Mouse (Mus musculus): ENCODE measurements at regions not wholly inside any gene's neighbourhood (a gene's known extent, or its start where the extent isn't known, plus 50 kb on each side); places are given as distances from the start of the nearest gene placed in this dataset.

GRCm38 (mm10) chr1:181286146-181286545, 66.3 kb upstream of the Cnih3 start:
- Histone ChIP-seq H3K4me1 (replicated peaks) (no peaks in the 10 kb centered on the region), H3K9me3 (no peaks in the 10 kb centered on the region), H3K27ac (no peak overlapping the region), H3K27me3 (no peaks in the 10 kb centered on the region), H3K4me3 (no peak overlapping the region), H3K4me2 (no peak overlapping the region), H3K9ac (no peak overlapping the region), H3K36me3 (no peaks in the 10 kb centered on the region)
- WGBS: 86% methylated on average over 5 of the region's 5 CpGs
- no peak for ATAC-seq (ENCODE audit: low FRiP score)

DNA sequence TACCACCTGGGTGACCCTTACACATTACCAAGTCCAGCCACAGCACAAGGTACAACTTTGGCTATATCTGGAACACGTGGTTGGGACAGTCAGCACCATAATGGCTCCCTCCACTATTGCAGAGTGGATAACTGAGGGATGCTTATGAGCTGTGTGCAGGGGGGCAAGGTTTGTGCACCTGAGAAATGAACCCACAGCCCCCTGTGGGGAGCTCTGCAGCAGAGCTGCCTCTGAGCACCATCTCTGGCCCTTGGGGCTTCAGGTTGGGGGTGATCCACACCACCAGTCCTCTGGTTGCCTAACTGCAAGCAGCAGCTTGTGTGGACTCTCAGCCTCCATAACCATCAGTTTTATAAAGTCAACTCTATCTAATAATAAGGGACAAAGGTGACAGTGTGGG, 65.3 kb upstream of the Cnih3 start:
- no peak for ATAC-seq (ENCODE audit: low FRiP score)
- WGBS: 94% methylated on average over 1 of the region's 1 CpGs
- Histone ChIP-seq H3K36me3 (no peaks in the 10 kb centered on the region), H3K4me1 (replicated peaks) (no peaks in the 10 kb centered on the region), H3K27me3 (no peaks in the 10 kb centered on the region), H3K4me2 (no peak overlapping the region), H3K9ac (no peak overlapping the region), H3K27ac (no peak overlapping the region), H3K4me3 (no peak overlapping the region), H3K9me3 (no peaks in the 10 kb centered on the region)

- no peak for ATAC-seq (ENCODE audit: low FRiP score)
- no peaks in the 10 kb centered on the region for H3K27me3 ChIP-seq
- no peaks in the 10 kb centered on the region for H3K9me3 ChIP-seq
- H3K4me2 ChIP-seq: no peak overlapping the region
- H3K4me3 ChIP-seq: no peak overlapping the region
- no peak overlapping the region for H3K9ac ChIP-seq
- WGBS: 86% methylated on average over 13 of the region's 13 CpGs
- H3K36me3 ChIP-seq: no peaks in the 10 kb centered on the region
- H3K27ac ChIP-seq: no peak overlapping the region
- no peaks in the 10 kb centered on the region; the same call in 1 of the 2 replicates for H3K4me1 ChIP-seq (replicated peaks)
These were observed 62.9 kb upstream of the Cnih3 start for GRCm38 (mm10) chr1:181289385-181290035.

GRCm38 (mm10) chr1:181291202-181291601, 61.2 kb upstream of the Cnih3 start:
- WGBS: 59% methylated on average over 6 of the region's 6 CpGs
- no peak for ATAC-seq (ENCODE audit: low FRiP score)
- Histone ChIP-seq H3K4me1 (replicated peaks) (no peaks in the 10 kb centered on the region; the same call in 1 of the 2 replicates), H3K9ac (no peak overlapping the region), H3K27me3 (no peaks in the 10 kb centered on the region), H3K4me2 (no peak overlapping the region), H3K4me3 (no peak overlapping the region), H3K9me3 (no peaks in the 10 kb centered on the region), H3K27ac (no peak overlapping the region), H3K36me3 (no peaks in the 10 kb centered on the region)

GRCm38 (mm10) chr1:181291966-181292365, 60.5 kb upstream of the Cnih3 start:
- no peak overlapping the region for H3K4me2 ChIP-seq
- H3K4me1 ChIP-seq (replicated peaks): no peaks in the 10 kb centered on the region; the same call in 1 of the 2 replicates
- no peak overlapping the region for H3K4me3 ChIP-seq
- no peak overlapping the region for H3K9ac ChIP-seq
- ATAC-seq (ENCODE audit: low FRiP score): no peak
- WGBS: 90% methylated on average over 5 of the region's 5 CpGs
- no peaks in the 10 kb centered on the region for H3K36me3 ChIP-seq
- H3K27me3 ChIP-seq: no peaks in the 10 kb centered on the region
- no peak overlapping the region for H3K27ac ChIP-seq
- no peaks in the 10 kb centered on the region for H3K9me3 ChIP-seq

- no peak overlapping the region for H3K4me3 ChIP-seq
- H3K27me3 ChIP-seq: no peaks in the 10 kb centered on the region
- H3K9me3 ChIP-seq: no peaks in the 10 kb centered on the region
- H3K9ac ChIP-seq: no peak overlapping the region
- ATAC-seq (ENCODE audit: low FRiP score): no peak
- no peak overlapping the region for H3K4me2 ChIP-seq
- no peak overlapping the region for H3K27ac ChIP-seq
- H3K4me1 ChIP-seq (replicated peaks): no peaks in the 10 kb centered on the region; the same call in 1 of the 2 replicates
- 90% methylated on average over 16 of the region's 16 CpGs for WGBS
- no peaks in the 10 kb centered on the region for H3K36me3 ChIP-seq
These were observed 59.2 kb upstream of the Cnih3 start for GRCm38 (mm10) chr1:181293079-181293865.

DNA sequence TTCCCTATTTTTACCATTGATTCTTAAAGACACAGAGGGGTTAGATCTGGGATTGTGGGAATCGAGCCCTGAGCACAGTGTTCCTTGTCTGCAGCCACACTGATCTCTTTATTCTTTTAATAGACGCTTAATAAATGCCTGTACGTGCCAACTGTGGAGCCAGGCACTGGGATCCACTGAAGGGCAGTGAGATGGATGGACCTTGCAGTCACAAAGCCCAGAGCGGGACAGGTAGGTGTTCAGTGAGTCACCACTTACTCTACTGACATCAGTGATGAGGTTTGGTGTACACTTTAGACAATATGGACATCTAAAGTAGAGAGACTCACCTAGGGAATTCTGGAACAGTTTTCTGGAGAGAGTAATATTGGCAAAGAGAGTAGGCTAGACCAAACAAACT, 56.8 kb upstream of the Cnih3 start:
- H3K36me3 ChIP-seq: no peaks in the 10 kb centered on the region
- no peaks in the 10 kb centered on the region; the same call in 1 of the 2 replicates for H3K4me1 ChIP-seq (replicated peaks)
- H3K4me3 ChIP-seq: no peak overlapping the region
- no peak overlapping the region for H3K9ac ChIP-seq
- no peak overlapping the region for H3K4me2 ChIP-seq
- no peak for ATAC-seq (ENCODE audit: low FRiP score)
- no peak overlapping the region for H3K27ac ChIP-seq
- no peaks in the 10 kb centered on the region for H3K27me3 ChIP-seq
- 83% methylated on average over 4 of the region's 4 CpGs for WGBS
- no peaks in the 10 kb centered on the region for H3K9me3 ChIP-seq

GRCm38 (mm10) chr1:181298063-181298462, 54.4 kb upstream of the Cnih3 start:
- H3K27me3 ChIP-seq: no peaks in the 10 kb centered on the region
- 84% methylated on average over 5 of the region's 5 CpGs for WGBS
- H3K4me1 ChIP-seq (replicated peaks): no peaks in the 10 kb centered on the region; the same call in 1 of the 2 replicates

DNA sequence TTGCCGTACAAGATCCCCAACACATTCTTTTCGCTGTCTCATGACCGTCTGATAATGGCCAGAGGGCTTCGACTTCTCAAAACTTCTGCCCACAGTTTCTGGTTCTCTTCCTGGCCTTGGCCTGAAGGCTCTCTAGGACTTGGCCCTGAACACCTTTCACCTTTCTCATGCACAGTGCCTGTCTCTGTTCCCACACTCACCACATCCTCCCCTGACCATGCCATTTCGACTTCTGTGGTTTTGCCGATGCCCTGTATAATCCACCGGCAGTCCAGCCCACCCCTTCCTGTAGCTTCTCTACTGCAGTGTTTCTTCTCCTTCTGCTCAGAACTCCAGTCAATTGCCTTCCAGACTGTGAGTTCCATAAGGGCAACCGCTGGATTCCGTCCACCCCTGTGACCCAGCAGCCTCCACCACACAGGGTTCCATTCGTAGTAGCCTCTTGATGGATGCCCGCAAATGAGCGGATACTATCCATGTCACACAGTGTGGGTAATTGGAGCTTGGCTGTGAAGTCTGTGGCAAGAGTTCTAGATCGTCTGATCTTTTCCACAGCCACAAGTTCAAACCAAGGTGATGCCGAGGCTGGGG, 53.3 kb upstream of the Cnih3 start:
- Histone ChIP-seq H3K36me3 (no peaks in the 10 kb centered on the region), H3K9me3 (no peaks in the 10 kb centered on the region), H3K27me3 (no peaks in the 10 kb centered on the region), H3K4me3 (no peak overlapping the region), H3K9ac (no peak overlapping the region), H3K4me1 (replicated peaks) (no peaks in the 10 kb centered on the region), H3K27ac (no peak overlapping the region), H3K4me2 (no peak overlapping the region)
- no peak for ATAC-seq (ENCODE audit: low FRiP score)
- WGBS: 93% methylated on average over 14 of the region's 14 CpGs

More at GRCm38 (mm10) chr1:181298063-181298462, 54.4 kb upstream of the Cnih3 start:
- no peaks in the 10 kb centered on the region for H3K36me3 ChIP-seq
- H3K4me3 ChIP-seq: no peak overlapping the region
- no peak overlapping the region for H3K4me2 ChIP-seq
- H3K9me3 ChIP-seq: no peaks in the 10 kb centered on the region
- no peak overlapping the region for H3K9ac ChIP-seq
- no peak overlapping the region for H3K27ac ChIP-seq
- ATAC-seq (ENCODE audit: low FRiP score): no peak

DNA sequence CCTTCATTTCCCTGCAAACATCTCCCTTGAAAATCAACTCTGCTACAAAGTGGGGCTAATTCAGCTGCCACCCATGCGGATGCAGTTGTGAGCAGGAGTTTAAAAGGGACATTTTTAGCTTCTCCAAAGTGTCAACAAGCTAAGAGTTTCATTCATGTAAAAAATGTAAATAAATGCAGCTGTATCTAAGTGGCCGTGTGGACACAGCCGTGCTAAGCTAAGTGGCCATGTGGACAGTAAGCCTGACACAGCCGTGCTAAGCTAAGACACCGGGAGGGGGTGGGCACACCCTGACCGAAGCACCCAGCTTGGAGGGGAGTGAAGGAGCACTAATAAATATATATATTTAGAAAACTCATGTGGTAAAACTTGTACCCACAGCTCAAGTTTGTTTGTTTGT, 52.6 kb upstream of the Cnih3 start:
- 85% methylated on average over 6 of the region's 6 CpGs for WGBS
- Histone ChIP-seq H3K9me3 (no peaks in the 10 kb centered on the region), H3K27ac (no peak overlapping the region), H3K36me3 (no peaks in the 10 kb centered on the region), H3K4me3 (no peak overlapping the region), H3K27me3 (no peaks in the 10 kb centered on the region), H3K9ac (no peak overlapping the region), H3K4me2 (no peak overlapping the region), H3K4me1 (replicated peaks) (no peaks in the 10 kb centered on the region)
- ATAC-seq (ENCODE audit: low FRiP score): no peak

- no peaks in the 10 kb centered on the region for H3K9me3 ChIP-seq
- H3K27me3 ChIP-seq: no peaks in the 10 kb centered on the region
- no peak overlapping the region for H3K27ac ChIP-seq
- ATAC-seq (ENCODE audit: low FRiP score): no peak
- no peaks in the 10 kb centered on the region for H3K4me1 ChIP-seq (replicated peaks)
- H3K4me3 ChIP-seq: no peak overlapping the region
- no peaks in the 10 kb centered on the region for H3K36me3 ChIP-seq
- no peak overlapping the region for H3K4me2 ChIP-seq
- whole genome bisulfite sequencing: 96% methylated on average over 17 of the region's 17 CpGs
- H3K9ac ChIP-seq: no peak overlapping the region
These were observed 50.3 kb upstream of the Cnih3 start for GRCm38 (mm10) chr1:181302151-181302550.

All from hindbrain, embryonic 13.5 days (tissue).